Mouse (Mus musculus): Measurements from ENCODE around the gene Dusp6. TPM values are rescaled to one million over a fixed set of nuclear protein-coding genes. Genes with fewer than 3 reads are reported as not detected.

Gene Dusp6
- polyA plus RNA-seq, 1 experiment from 2014 or later = 23.4 TPM

DNA sequence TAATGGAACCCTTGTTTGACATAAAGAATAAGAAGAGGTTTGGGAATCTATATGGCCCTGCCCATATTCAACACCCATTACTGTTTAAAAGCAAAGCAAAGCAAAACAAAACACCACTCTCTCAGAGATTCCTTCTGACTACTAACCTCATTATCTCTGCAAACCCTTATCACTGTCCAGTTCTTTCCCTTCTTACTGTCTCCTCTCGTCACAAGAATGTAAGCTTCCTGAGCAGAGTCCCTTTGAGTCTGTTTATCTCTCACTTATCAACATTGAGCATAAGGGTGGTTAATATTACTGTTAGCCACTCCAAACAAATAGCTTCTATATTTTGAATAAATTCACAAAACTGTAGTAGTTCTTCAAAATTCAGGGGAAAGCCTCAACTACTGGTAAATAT is 48.9 kb downstream of the Dusp6 start:
- Histone ChIP-seq H3K4me2 (no peak overlapping the region), H3K9me3 (no peaks in the 10 kb centered on the region), H3K9ac (no peak overlapping the region), H3K4me1 (replicated peaks) (no peaks in the 10 kb centered on the region), H3K27me3 (no peaks in the 10 kb centered on the region), H3K4me3 (no peak overlapping the region), H3K36me3 (no peaks in the 10 kb centered on the region), H3K27ac (replicated peaks) (no peak overlapping the region)
- 90% methylated on average over 1 of the region's 1 CpGs for WGBS
- no peak for ATAC-seq (ENCODE audit: low read depth)

DNA sequence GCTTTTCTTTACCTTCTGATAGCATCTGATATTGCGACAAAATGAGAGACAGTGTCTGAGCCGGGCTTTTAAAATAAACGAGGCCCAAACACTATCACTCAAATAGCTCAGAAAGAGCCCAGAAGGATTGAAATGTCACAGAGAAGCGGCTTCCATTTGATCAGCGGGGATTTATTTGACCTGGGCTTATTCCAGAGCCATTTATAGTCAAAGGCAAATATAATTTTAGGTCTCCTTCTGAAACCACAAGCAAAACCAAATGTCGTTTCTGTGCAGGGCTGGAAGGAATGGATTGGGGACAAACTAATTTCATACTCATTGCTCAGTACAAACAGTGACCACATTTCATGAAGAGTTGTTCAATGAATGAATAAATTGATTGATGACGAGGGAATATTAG is 51.3 kb downstream of the Dusp6 start:
- 87% methylated on average over 7 of the region's 7 CpGs for WGBS
- ATAC-seq (ENCODE audit: low read depth) = no peak
- no peak overlapping the region for H3K4me3 ChIP-seq

DNA sequence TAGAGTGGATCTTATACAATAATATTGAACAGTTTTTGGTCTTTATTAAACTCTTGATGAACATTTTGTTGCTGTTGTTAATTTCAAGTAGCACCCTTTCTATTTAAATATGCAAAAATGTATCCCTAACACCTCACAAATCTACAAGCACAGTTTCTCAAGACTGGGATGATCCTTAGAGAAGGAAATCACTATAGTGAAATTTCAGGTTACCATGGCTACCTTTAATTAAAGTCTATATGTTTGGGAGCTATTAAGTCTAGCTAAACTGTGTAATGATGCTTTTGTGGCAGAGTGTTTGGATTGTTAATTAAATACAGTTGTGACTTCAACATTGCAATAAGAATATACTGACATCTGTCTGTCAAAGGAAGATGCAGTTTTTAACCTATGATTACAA is 54.0 kb downstream of the Dusp6 start:
- no peaks in the 10 kb centered on the region for H3K9me3 ChIP-seq
- no peak overlapping the region for H3K4me2 ChIP-seq
- H3K4me1 ChIP-seq (replicated peaks) = no peaks in the 10 kb centered on the region
- no peak overlapping the region for H3K27ac ChIP-seq (replicated peaks)
- no peak for ATAC-seq (ENCODE audit: low read depth)
- no peaks in the 10 kb centered on the region for H3K27me3 ChIP-seq
- no peaks in the 10 kb centered on the region for H3K36me3 ChIP-seq
- H3K9ac ChIP-seq = no peak overlapping the region
- H3K4me3 ChIP-seq = no peak overlapping the region

More for the DNA sequence above, 51.3 kb downstream of the Dusp6 start:
- Histone ChIP-seq H3K27me3 (no peaks in the 10 kb centered on the region), H3K36me3 (no peaks in the 10 kb centered on the region), H3K4me2 (no peak overlapping the region), H3K9ac (no peak overlapping the region), H3K27ac (replicated peaks) (no peak overlapping the region), H3K4me1 (replicated peaks) (no peaks in the 10 kb centered on the region), H3K9me3 (no peaks in the 10 kb centered on the region)

Other genes with a start within 250 kb of the Dusp6 start
- gene Poc1b, start 156.2 kb upstream of the Dusp6 start, polyA plus RNA-seq (2015; fragmentation: Nextera tagmentation; extraction: Ambion mirVana) = 12.2 and 13.3 TPM in 2 replicates
- 3.0 and 3.7 TPM in 2 replicates for gene Galnt4, start 155.1 kb upstream of the Dusp6 start, polyA plus RNA-seq (2015; fragmentation: Nextera tagmentation; extraction: Ambion mirVana)
- not detected in 2 replicates for gene Phxr2, start 136.9 kb upstream of the Dusp6 start, polyA plus RNA-seq (2015; fragmentation: Nextera tagmentation; extraction: Ambion mirVana)